Mouse (Mus musculus): ENCODE data around the gene Psenen.

DNA sequence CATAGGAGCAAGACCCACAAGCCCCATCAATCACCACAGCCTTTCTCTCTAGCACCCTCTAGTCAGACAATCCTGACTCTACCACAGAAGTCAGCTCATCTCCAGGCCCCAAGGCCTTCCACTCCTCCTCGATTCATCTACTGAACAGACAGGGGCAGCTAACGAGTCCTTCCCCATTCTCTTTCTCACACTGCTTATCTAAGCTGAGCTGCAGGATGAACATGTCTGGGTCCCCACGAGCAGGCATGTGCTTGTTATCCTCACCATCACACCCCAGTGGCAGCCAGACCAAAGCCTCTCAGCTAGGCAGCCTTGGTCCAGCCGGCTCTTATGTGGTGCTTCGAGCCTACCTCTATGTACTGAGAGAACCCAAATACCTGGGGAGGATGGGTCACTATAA is 9.0 kb upstream of the Psenen start:
- TF ChIP-seq ZC3H11A (IDR thresholded peaks at IDR 0.05; ENCODE audit: borderline replicate concordance, low read depth, low read length) (no peak), HCFC1 (IDR thresholded peaks at IDR 0.05; ENCODE audit: borderline replicate concordance, insufficient read depth, low read length) (no peak), MAFK (IDR thresholded peaks at IDR 0.05; ENCODE audit: insufficient read depth, low read depth, low read length) (no peak)

All from ES-E14 (cell line).